Mouse (Mus musculus) erythroblast, embryonic 14.5 days (primary cell): ENCODE measurements around the gene Gm49416. TPM values are rescaled to one million over a fixed set of nuclear protein-coding genes. Genes with fewer than 3 reads are reported as not detected.
A peak's percentile ranks its signal among the peaks of the same experiment; 100 is the strongest.

Source experiments
- H3K27me3 ChIP-seq: 2 replicates; pipeline ENCODE4 v1.6.1; 2012; ENCODE audit warnings: inconsistent platforms; ENCODE audit not compliant: control insufficient read depth
- H3K36me3 ChIP-seq: 2 replicates; pipeline ENCODE4 v1.6.1; 2012; ENCODE audit warnings: mild to moderate bottlenecking, inconsistent platforms; ENCODE audit not compliant: control insufficient read depth
- H3K4me1 ChIP-seq: 2 replicates; pipeline ENCODE4 v1.6.1; 2012; ENCODE audit warnings: inconsistent platforms; ENCODE audit not compliant: control insufficient read depth
- H3K4me3 ChIP-seq: replicated peaks from 2 replicates; pipeline ENCODE3; 2012; ENCODE audit warnings: moderate library complexity, mild to moderate bottlenecking, inconsistent platforms
- H3K9me3 ChIP-seq: 2 replicates; pipeline ENCODE4 v1.6.1; 2012; ENCODE audit warnings: low read length, inconsistent platforms, mixed read lengths; ENCODE audit not compliant: control insufficient read depth
- GATA1 ChIP-seq: IDR thresholded peaks from 2 replicates; pipeline ENCODE4 v1.6.1; 2012; ENCODE audit warnings: low read length, inconsistent platforms, mixed read lengths
- TAL1 ChIP-seq: IDR thresholded peaks from 3 replicates; pipeline ENCODE4 v1.6.1; 2012; ENCODE audit warnings: low read length, inconsistent platforms, mixed read lengths
- polyA plus RNA-seq: library from polyadenylated mRNA; stranded (reverse); fragments of >175 nt; gene quantifications from 2 replicates; pipeline ENCODE4 v1.2.3, GENCODE M21; 2012

Gm49416 gene
- polyA plus RNA-seq, 1 experiment, result not detected

GRCm38 (mm10) chr19:8928689-8929223, 40.0 kb downstream of the Gm49416 start:
- no peak for TF ChIP-seq TAL1
- no peak for TF ChIP-seq GATA1
- Histone ChIP-seq H3K36me3 (peaks cover 64% of the 10 kb centered on the region), H3K4me1 (peaks cover 70% of the 10 kb centered on the region)

GRCm38 (mm10) chr19:8929224-8930088, 40.7 kb downstream of the Gm49416 start, which contains the start of the genes Rom1 and Eml3:
Gene Rom1, minus strand, starts transcription at chr19:8929356.
Gene Eml3, plus strand, starts transcription at chr19:8929552.
- TF ChIP-seq TAL1, result no peak
- TF ChIP-seq GATA1, result no peak
- Histone ChIP-seq H3K36me3 (peaks cover 67% of the 10 kb centered on the region), H3K27me3 (no peaks in the 10 kb centered on the region), H3K4me1 (peaks cover 68% of the 10 kb centered on the region), H3K9me3 (no peaks in the 10 kb centered on the region), H3K4me3 (peak within 1 kb of the TSS; percentile 84)

More at GRCm38 (mm10) chr19:8928689-8929223, 40.0 kb downstream of the Gm49416 start:
- H3K27me3 ChIP-seq, result no peaks in the 10 kb centered on the region
- H3K9me3 ChIP-seq, result no peaks in the 10 kb centered on the region
- H3K4me3 ChIP-seq, result peak overlapping the region; percentile 84

GRCm38 (mm10) chr19:8930117-8930516, 41.4 kb downstream of the Gm49416 start:
- H3K4me3 ChIP-seq, result peak overlapping the region; percentile 84
- H3K4me1 ChIP-seq, result peaks cover 65% of the 10 kb centered on the region
- peaks cover 70% of the 10 kb centered on the region for H3K36me3 ChIP-seq
- TF ChIP-seq TAL1, result no peak
- TF ChIP-seq GATA1, result no peak
- no peaks in the 10 kb centered on the region for H3K9me3 ChIP-seq
- H3K27me3 ChIP-seq, result no peaks in the 10 kb centered on the region

GRCm38 (mm10) chr19:8930771-8931170, 42.0 kb downstream of the Gm49416 start:
- Histone ChIP-seq H3K4me1 (peaks cover 59% of the 10 kb centered on the region), H3K4me3 (peak overlapping the region; percentile 84)

GRCm38 (mm10) chr19:8936736-8937135, 48.0 kb downstream of the Gm49416 start:
- TF ChIP-seq TAL1 (no peak), GATA1 (no peak)
- Histone ChIP-seq H3K27me3 (no peaks in the 10 kb centered on the region), H3K36me3 (peaks cover 77% of the 10 kb centered on the region), H3K9me3 (no peaks in the 10 kb centered on the region), H3K4me3 (no peak overlapping the region), H3K4me1 (peaks cover 34% of the 10 kb centered on the region)

More at GRCm38 (mm10) chr19:8930771-8931170, 42.0 kb downstream of the Gm49416 start:
- H3K27me3 ChIP-seq, result no peaks in the 10 kb centered on the region
- peaks cover 70% of the 10 kb centered on the region for H3K36me3 ChIP-seq
- H3K9me3 ChIP-seq, result no peaks in the 10 kb centered on the region
- TF ChIP-seq GATA1, result no peak
- no peak for TF ChIP-seq TAL1

GRCm38 (mm10) chr19:8940526-8941133, 51.9 kb downstream of the Gm49416 start:
- Histone ChIP-seq H3K36me3 (peaks cover 72% of the 10 kb centered on the region), H3K4me3 (peak overlapping the region; percentile 100), H3K4me1 (peaks cover 57% of the 10 kb centered on the region), H3K9me3 (no peaks in the 10 kb centered on the region), H3K27me3 (no peaks in the 10 kb centered on the region)
- TF ChIP-seq TAL1 (no peak), GATA1 (no peak)

GRCm38 (mm10) chr19:8941136-8941514, 52.4 kb downstream of the Gm49416 start:
- no peaks in the 10 kb centered on the region for H3K27me3 ChIP-seq
- H3K9me3 ChIP-seq, result no peaks in the 10 kb centered on the region
- peak overlapping the region; percentile 100 for H3K4me3 ChIP-seq
- peaks cover 72% of the 10 kb centered on the region for H3K36me3 ChIP-seq
- H3K4me1 ChIP-seq, result peaks cover 62% of the 10 kb centered on the region
- no peak for TF ChIP-seq GATA1
- no peak for TF ChIP-seq TAL1

- H3K36me3 ChIP-seq, result peaks cover 72% of the 10 kb centered on the region
- no peaks in the 10 kb centered on the region for H3K27me3 ChIP-seq
- no peaks in the 10 kb centered on the region for H3K9me3 ChIP-seq
- TF ChIP-seq TAL1 (no peak), GATA1 (no peak)
- peaks cover 67% of the 10 kb centered on the region for H3K4me1 ChIP-seq
- H3K4me3 ChIP-seq, result peak within 1 kb of the TSS; percentile 100
These were observed 52.9 kb downstream of the Gm49416 start, which contains the start of gene Mta2 for GRCm38 (mm10) chr19:8941515-8942217. Gene Mta2, plus strand, starts transcription at chr19:8941875.
